Mouse (Mus musculus): Measurements from ENCODE around the gene Gpr87. TPM values are rescaled to one million over a fixed set of nuclear protein-coding genes. Genes with fewer than 3 reads are reported as not detected.

The Gpr87 gene
- polyA plus RNA-seq, 1 experiment from 2014 or later, result 0.26 TPM

- Histone ChIP-seq H3K4me1 (no peaks in the 10 kb centered on the region), H3K27me3 (replicated peaks) (no peaks in the 10 kb centered on the region), H3K9ac (no peak overlapping the region), H3K27ac (no peak overlapping the region), H3K4me3 (no peak overlapping the region), H3K36me3 (replicated peaks) (no peaks in the 10 kb centered on the region), H3K9me3 (no peaks in the 10 kb centered on the region), H3K4me2 (no peak overlapping the region)
- ATAC-seq (replicated peaks), result no peak
- WGBS, result 70% methylated on average over 5 of the region's 5 CpGs
Measured at GRCm38 (mm10) chr3:59176871-59177270, 18.0 kb downstream of the Gpr87 start.

GRCm38 (mm10) chr3:59175234-59175633, 19.7 kb downstream of the Gpr87 start:
- Histone ChIP-seq H3K36me3 (replicated peaks) (no peaks in the 10 kb centered on the region), H3K4me1 (no peaks in the 10 kb centered on the region), H3K9ac (no peak overlapping the region), H3K27me3 (replicated peaks) (no peaks in the 10 kb centered on the region), H3K9me3 (no peaks in the 10 kb centered on the region), H3K4me3 (no peak overlapping the region), H3K27ac (no peak overlapping the region), H3K4me2 (no peak overlapping the region)
- 43% methylated on average over 5 of the region's 5 CpGs for whole genome bisulfite sequencing
- peak; percentile 86 for ATAC-seq (replicated peaks)

GRCm38 (mm10) chr3:59174426-59175154, 20.3 kb downstream of the Gpr87 start:
- H3K4me1 ChIP-seq, result no peaks in the 10 kb centered on the region
- H3K27me3 ChIP-seq (replicated peaks), result no peaks in the 10 kb centered on the region
- H3K36me3 ChIP-seq (replicated peaks), result no peaks in the 10 kb centered on the region
- 84% methylated on average over 6 of the region's 6 CpGs for WGBS
- H3K4me2 ChIP-seq, result no peak overlapping the region
- ATAC-seq (replicated peaks), result no peak
- no peak overlapping the region for H3K9ac ChIP-seq
- H3K4me3 ChIP-seq, result no peak overlapping the region
- H3K9me3 ChIP-seq, result no peaks in the 10 kb centered on the region
- no peak overlapping the region for H3K27ac ChIP-seq

- Histone ChIP-seq H3K9me3 (no peaks in the 10 kb centered on the region), H3K9ac (no peak overlapping the region), H3K4me2 (no peak overlapping the region), H3K36me3 (replicated peaks) (no peaks in the 10 kb centered on the region), H3K27me3 (replicated peaks) (no peaks in the 10 kb centered on the region), H3K27ac (no peak overlapping the region), H3K4me3 (no peak overlapping the region), H3K4me1 (no peaks in the 10 kb centered on the region)
- no peak for ATAC-seq (replicated peaks)
- 60% methylated on average over 2 of the region's 2 CpGs for WGBS
Measured at GRCm38 (mm10) chr3:59169921-59170627, 24.8 kb downstream of the Gpr87 start.

GRCm38 (mm10) chr3:59169215-59169614, 25.7 kb downstream of the Gpr87 start:
- ATAC-seq (replicated peaks), result no peak
- Histone ChIP-seq H3K4me1 (no peaks in the 10 kb centered on the region), H3K9ac (no peak overlapping the region), H3K4me3 (no peak overlapping the region), H3K27ac (no peak overlapping the region), H3K27me3 (replicated peaks) (no peaks in the 10 kb centered on the region), H3K9me3 (no peaks in the 10 kb centered on the region), H3K4me2 (no peak overlapping the region), H3K36me3 (replicated peaks) (no peaks in the 10 kb centered on the region)
- WGBS, result 90% methylated on average over 4 of the region's 4 CpGs

- ATAC-seq (replicated peaks), result no peak
- WGBS, result 92% methylated on average over 6 of the region's 6 CpGs
Measured at GRCm38 (mm10) chr3:59168476-59168875, 26.4 kb downstream of the Gpr87 start.

GRCm38 (mm10) chr3:59167417-59168054, 27.4 kb downstream of the Gpr87 start:
- Histone ChIP-seq H3K36me3 (replicated peaks) (no peaks in the 10 kb centered on the region), H3K9ac (no peak overlapping the region), H3K27me3 (replicated peaks) (no peaks in the 10 kb centered on the region), H3K9me3 (no peaks in the 10 kb centered on the region), H3K4me3 (no peak overlapping the region), H3K4me1 (no peaks in the 10 kb centered on the region), H3K4me2 (no peak overlapping the region), H3K27ac (no peak overlapping the region)
- WGBS, result 87% methylated on average over 2 of the region's 2 CpGs
- no peak for ATAC-seq (replicated peaks)

More at GRCm38 (mm10) chr3:59168476-59168875, 26.4 kb downstream of the Gpr87 start:
- H3K4me1 ChIP-seq, result no peaks in the 10 kb centered on the region
- H3K9me3 ChIP-seq, result no peaks in the 10 kb centered on the region
- no peak overlapping the region for H3K4me2 ChIP-seq
- H3K4me3 ChIP-seq, result no peak overlapping the region
- no peaks in the 10 kb centered on the region for H3K27me3 ChIP-seq (replicated peaks)
- no peaks in the 10 kb centered on the region for H3K36me3 ChIP-seq (replicated peaks)
- no peak overlapping the region for H3K9ac ChIP-seq
- no peak overlapping the region for H3K27ac ChIP-seq

GRCm38 (mm10) chr3:59160465-59160864, 34.4 kb downstream of the Gpr87 start:
- Histone ChIP-seq H3K4me2 (no peak overlapping the region), H3K9ac (no peak overlapping the region), H3K27ac (no peak overlapping the region), H3K4me1 (no peaks in the 10 kb centered on the region), H3K36me3 (replicated peaks) (no peaks in the 10 kb centered on the region), H3K4me3 (no peak overlapping the region), H3K9me3 (no peaks in the 10 kb centered on the region), H3K27me3 (replicated peaks) (no peaks in the 10 kb centered on the region)
- no peak for ATAC-seq (replicated peaks)
- WGBS, result 96% methylated on average over 1 of the region's 1 CpGs

- ATAC-seq (replicated peaks), result no peak
- no peak overlapping the region for H3K4me2 ChIP-seq
- H3K27me3 ChIP-seq (replicated peaks), result no peaks in the 10 kb centered on the region
- no peak overlapping the region for H3K9ac ChIP-seq
- WGBS, result 92% methylated on average over 5 of the region's 5 CpGs
- no peaks in the 10 kb centered on the region for H3K9me3 ChIP-seq
- H3K27ac ChIP-seq, result no peak overlapping the region
- H3K4me3 ChIP-seq, result no peak overlapping the region
- no peaks in the 10 kb centered on the region for H3K36me3 ChIP-seq (replicated peaks)
- no peaks in the 10 kb centered on the region for H3K4me1 ChIP-seq
Measured at GRCm38 (mm10) chr3:59157048-59157447, 37.9 kb downstream of the Gpr87 start.

- H3K9ac ChIP-seq, result no peak overlapping the region
- H3K27me3 ChIP-seq (replicated peaks), result no peaks in the 10 kb centered on the region
- H3K36me3 ChIP-seq (replicated peaks), result no peaks in the 10 kb centered on the region
- no peak for ATAC-seq (replicated peaks)
- no peak overlapping the region for H3K27ac ChIP-seq
- no peak overlapping the region for H3K4me2 ChIP-seq
- WGBS, result 91% methylated on average over 6 of the region's 6 CpGs
- no peak overlapping the region for H3K4me3 ChIP-seq
- H3K9me3 ChIP-seq, result no peaks in the 10 kb centered on the region
- H3K4me1 ChIP-seq, result no peaks in the 10 kb centered on the region
Measured at GRCm38 (mm10) chr3:59155404-59155803, 39.5 kb downstream of the Gpr87 start.

- no peak overlapping the region for H3K9ac ChIP-seq
- no peak overlapping the region for H3K4me2 ChIP-seq
- no peaks in the 10 kb centered on the region for H3K4me1 ChIP-seq
- WGBS, result 91% methylated on average over 2 of the region's 2 CpGs
- ATAC-seq (replicated peaks), result no peak
- H3K4me3 ChIP-seq, result no peak overlapping the region
- no peaks in the 10 kb centered on the region for H3K27me3 ChIP-seq (replicated peaks)
- H3K27ac ChIP-seq, result no peak overlapping the region
- H3K36me3 ChIP-seq (replicated peaks), result no peaks in the 10 kb centered on the region
- H3K9me3 ChIP-seq, result no peaks in the 10 kb centered on the region
Measured at GRCm38 (mm10) chr3:59154888-59155287, 40.0 kb downstream of the Gpr87 start.

GRCm38 (mm10) chr3:59153424-59153823, 41.5 kb downstream of the Gpr87 start, which contains the start of gene P2ry14:
P2ry14 (minus strand) TSS chr3:59153618.
- Histone ChIP-seq H3K36me3 (replicated peaks) (no peaks in the 10 kb centered on the region), H3K27ac (no peak within 1 kb of the TSS), H3K9me3 (no peaks in the 10 kb centered on the region), H3K27me3 (replicated peaks) (no peaks in the 10 kb centered on the region), H3K9ac (no peak within 1 kb of the TSS), H3K4me1 (no peaks in the 10 kb centered on the region), H3K4me2 (no peak within 1 kb of the TSS), H3K4me3 (no peak within 1 kb of the TSS)
- 90% methylated on average over 5 of the region's 5 CpGs for WGBS
- ATAC-seq (replicated peaks), result no peak
